ENCODE assay signal across 10 mouse cellular contexts in genomic region chr14:55146829-55147401, GRCm38 (mm10). TPM values are rescaled to one million over a fixed set of nuclear protein-coding genes. Genes with fewer than 3 reads are reported as not detected.
A peak's percentile ranks its signal among the peaks of the same experiment; 100 is the strongest.
DNase-seq lines count a peak whose midpoint lies in the region; ATAC-seq lines count a peak whose summit lies in the region.
"Had no signal": no experiment of that assay in that cellular context is flagged by ENCODE, and none has a peak within 500 bp of the region (broad histone marks: within the 10 kb centered on the region; RNA-seq: fewer than 3 reads in every experiment).

No protein-coding gene starts in this region.

- H3K4me3 ChIP-seq in forebrain, embryonic 16.5 days (replicated peaks; ENCODE audit: low read length), result no peak overlapping the region
- H3K4me3 ChIP-seq: liver, embryonic 13.5 days had no signal

- H3K4me2 ChIP-seq in forebrain, embryonic 16.5 days (ENCODE audit: low read length), result no peak overlapping the region
- H3K4me2 ChIP-seq: liver, embryonic 13.5 days had no signal

- DNase-seq in cerebellum, postnatal 10 days, result peak; percentile 74 to 78
- DNase-seq in cerebellum, adult 8-10 months, result no peak
- DNase-seq in spleen, postnatal 36 days (ENCODE audit: low spot score in 2 of 2), result peak; percentile 20 to 39
- DNase-seq in spleen, postnatal 10 days (ENCODE audit: low spot score in 2 of 2), result no peak
- DNase-seq in heart, postnatal 14 days, result peak; percentile 54 to 65
- peak; percentile 50 for DNase-seq in skeletal muscle tissue, adult 2 months (ENCODE audit: low read depth, low spot score)
- no peak for DNase-seq in right cerebral cortex, adult 2 months (ENCODE audit: low spot score in 2 of 2)
- DNase-seq: liver, embryonic 13.5 days; thymus, adult 18-20 months had no signal

- H3K27me3 ChIP-seq in forebrain, embryonic 16.5 days (replicated peaks; ENCODE audit: control insufficient read depth, insufficient read depth, low read length), result no peaks in the 10 kb centered on the region
- H3K27me3 ChIP-seq: liver, embryonic 13.5 days had no signal

- 90% methylated on average over 12 of the region's 12 CpGs for WGBS in forebrain, embryonic 16.5 days

- H3K27ac ChIP-seq in forebrain, embryonic 16.5 days (ENCODE audit: low read length), result no peak overlapping the region
- H3K27ac ChIP-seq: liver, embryonic 13.5 days had no signal

- intact Hi-C loops in heart, postnatal 14 days (cut with DNase I), result loop anchor here (5.0 kb wide), 1 partner anchor 290 kb away; no protein-coding TSS in a partner anchor

- no peaks in the 10 kb centered on the region for H3K36me3 ChIP-seq in forebrain, embryonic 16.5 days (ENCODE audit: control insufficient read depth, insufficient read depth)
- H3K36me3 ChIP-seq: liver, embryonic 13.5 days had no signal

- no peak overlapping the region for H3K9ac ChIP-seq in forebrain, embryonic 16.5 days (replicated peaks; ENCODE audit: low read depth, low read length)
- H3K9ac ChIP-seq: liver, embryonic 13.5 days had no signal

- H3K9me3 ChIP-seq in forebrain, embryonic 16.5 days (ENCODE audit: control insufficient read depth, low read length), result no peaks in the 10 kb centered on the region
- H3K9me3 ChIP-seq: liver, embryonic 13.5 days had no signal

- no peak for ATAC-seq in forebrain, embryonic 16.5 days

- no peaks in the 10 kb centered on the region for H3K4me1 ChIP-seq in forebrain, embryonic 16.5 days (replicated peaks; ENCODE audit: control insufficient read depth, insufficient read depth, low read length)

RNA-seq across cellular contexts. Expression of gene Jph4, which starts 30.2 kb away (rescaled TPM):
- under 1 TPM; 0.10 to 0.36 TPM for total RNA-seq in heart, postnatal 14 days (2021)
- 33.6 and 45.1 TPM in 2 replicates for polyA plus RNA-seq in forebrain, embryonic 16.5 days (2015; fragmentation: Nextera tagmentation; extraction: Ambion mirVana)

RNA-seq across cellular contexts. Expression of gene Ap1g2, which starts 40.5 kb away (rescaled TPM):
- 1 to 10 TPM; 4.6 to 5.4 TPM for total RNA-seq in heart, postnatal 14 days (2021)
- polyA plus RNA-seq in forebrain, embryonic 16.5 days (2015; fragmentation: Nextera tagmentation; extraction: Ambion mirVana), result 13.3 and 16.5 TPM in 2 replicates

RNA-seq across cellular contexts. Expression of gene Thtpa, which starts 52.3 kb away (rescaled TPM):
- 10 to 100 TPM in 1 of 2 experiments, 1 to 10 TPM in 1; 9.6 to 11.4 TPM for total RNA-seq in heart, postnatal 14 days (2021)
- polyA plus RNA-seq in forebrain, embryonic 16.5 days (2015; fragmentation: Nextera tagmentation; extraction: Ambion mirVana), result 55.2 and 56.6 TPM in 2 replicates

RNA-seq across cellular contexts. Expression of gene Zfhx2, which starts 54.8 kb away (rescaled TPM):
- 1 to 10 TPM; 2.5 to 3.3 TPM for total RNA-seq in heart, postnatal 14 days (2021)
- polyA plus RNA-seq in forebrain, embryonic 16.5 days (2015; fragmentation: Nextera tagmentation; extraction: Ambion mirVana), result 21.5 and 32.9 TPM in 2 replicates

Comparison
In these comparisons a context has a peak if more than half of its experiments do, and no peak if none do; other contexts are left out.
1. DNase-seq: peak in cerebellum, postnatal 10 days (2 of 2), spleen, postnatal 36 days (2 of 2), heart, postnatal 14 days (2 of 2) and skeletal muscle tissue, adult 2 months (single experiment); none in cerebellum, adult 8-10 months (single experiment), spleen, postnatal 10 days (0 of 2) and right cerebral cortex, adult 2 months (0 of 2).